Mouse (Mus musculus): ENCODE results near the gene Avil.

DNA sequence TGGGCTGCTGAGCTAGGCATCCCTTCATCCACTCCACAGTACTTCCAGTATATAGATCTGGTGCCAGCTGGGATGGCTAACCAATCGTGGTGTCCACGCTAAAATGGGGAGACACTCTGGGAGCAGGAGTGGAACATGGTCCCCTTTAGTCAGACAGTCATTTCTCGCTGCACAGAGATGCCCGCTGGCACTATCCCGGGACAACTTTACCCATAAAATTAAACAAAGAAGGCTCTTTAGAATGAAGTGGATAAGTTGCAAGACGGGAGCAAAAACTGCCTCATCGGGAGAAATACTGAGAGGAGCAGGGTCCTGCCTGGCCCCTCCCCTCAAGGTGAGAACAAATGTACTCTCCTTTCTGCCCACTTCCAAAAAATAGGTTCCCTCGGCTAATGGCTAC, 58.2 kb downstream of the Avil start:
- no peak for TF ChIP-seq CTCF (IDR thresholded peaks at IDR 0.05; ENCODE audit: low read depth)
- TF ChIP-seq EP300 (optimal IDR thresholded peaks at IDR 0.05): no peak

Measured in stomach, postnatal 0 days (tissue).